11 mouse cellular contexts compared by ENCODE assay signal in the genomic region with DNA sequence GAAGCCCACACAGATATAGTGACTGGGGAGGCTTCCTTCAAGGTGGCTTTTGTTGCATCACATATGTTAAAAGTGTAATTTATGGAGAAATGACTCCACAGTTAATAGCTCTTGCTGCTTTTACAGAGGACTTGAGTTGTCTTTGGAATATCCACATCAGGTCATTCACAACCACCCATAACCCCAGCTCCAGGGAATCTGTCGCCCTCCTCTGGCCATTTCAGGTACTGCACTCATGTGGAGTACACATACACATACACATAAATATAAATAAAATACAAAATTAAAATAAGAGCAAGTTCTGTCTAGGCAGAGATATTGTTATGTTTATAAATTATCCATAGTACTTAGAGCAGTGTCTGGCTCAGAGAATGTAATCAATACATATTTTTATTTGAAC.
A peak's percentile ranks its signal among the peaks of the same experiment; 100 is the strongest.
DNase-seq lines count a peak whose midpoint lies in the region; ATAC-seq and TF ChIP-seq lines count a peak whose summit lies in the region.
"Had no signal": no experiment of that assay in that cellular context is flagged by ENCODE, and none has a peak within 500 bp of the region (broad histone marks: within the 10 kb centered on the region; RNA-seq: fewer than 3 reads in every experiment).

No protein-coding gene starts in this region.

- WGBS in intestine, embryonic 14.5 days: 38% methylated on average over 1 of the region's 1 CpGs
- WGBS in intestine, embryonic 16.5 days: 27% methylated on average over 1 of the region's 1 CpGs
- 53% methylated on average over 1 of the region's 1 CpGs for WGBS in thymus, adult 2 months
- WGBS in midbrain, embryonic 14.5 days: 39% methylated on average over 1 of the region's 1 CpGs

- no peaks in the 10 kb centered on the region; the same call in 1 of the 2 replicates for H3K9me3 ChIP-seq in intestine, embryonic 14.5 days (ENCODE audit: control insufficient read depth, low read length)
- H3K9me3 ChIP-seq in intestine, embryonic 16.5 days (ENCODE audit: control insufficient read depth, low read length): peaks cover 4% of the 10 kb centered on the region; the same call in 1 of the 2 replicates
- H3K9me3 ChIP-seq in midbrain, embryonic 14.5 days (ENCODE audit: control insufficient read depth, low read length): no peaks in the 10 kb centered on the region

- no peak overlapping the region for H3K27ac ChIP-seq in intestine, embryonic 14.5 days (ENCODE audit: low read depth)
- no peak overlapping the region for H3K27ac ChIP-seq in intestine, embryonic 16.5 days (ENCODE audit: low read length)
- no peak overlapping the region for H3K27ac ChIP-seq in thymus, adult 2 months (ENCODE audit: control insufficient read depth, insufficient read depth, low read length)
- H3K27ac ChIP-seq in midbrain, embryonic 14.5 days (replicated peaks; ENCODE audit: low read depth, low read length): no peak overlapping the region
- H3K27ac ChIP-seq: heart, embryonic 13.5 days had no signal

- no peaks in the 10 kb centered on the region for H3K36me3 ChIP-seq in intestine, embryonic 14.5 days (ENCODE audit: control insufficient read depth, insufficient read depth, low read length)
- no peaks in the 10 kb centered on the region for H3K36me3 ChIP-seq in intestine, embryonic 16.5 days (ENCODE audit: control insufficient read depth, insufficient read depth, low read length)
- H3K36me3 ChIP-seq in thymus, adult 2 months (ENCODE audit: control insufficient read depth, insufficient read depth, low read length): no peaks in the 10 kb centered on the region
- no peaks in the 10 kb centered on the region for H3K36me3 ChIP-seq in midbrain, embryonic 14.5 days (ENCODE audit: control insufficient read depth, insufficient read depth, low read length)
- H3K36me3 ChIP-seq: heart, embryonic 13.5 days had no signal

- H3K9ac ChIP-seq in intestine, embryonic 14.5 days (ENCODE audit: low read length): no peak overlapping the region
- H3K9ac ChIP-seq in intestine, embryonic 16.5 days (ENCODE audit: low read depth, low read length): no peak overlapping the region
- H3K9ac ChIP-seq in midbrain, embryonic 14.5 days (replicated peaks; ENCODE audit: low read length): no peak overlapping the region
- H3K9ac ChIP-seq: heart, embryonic 13.5 days had no signal

- no peak for TF ChIP-seq CTCF in thymus, adult 2 months (IDR thresholded peaks at IDR 0.05; ENCODE audit: borderline replicate concordance, control insufficient read depth, extremely low read depth, insufficient read depth, low read length, poor library complexity)

- no peak for TF ChIP-seq POLR2A in thymus, adult 2 months (IDR thresholded peaks at IDR 0.05; ENCODE audit: control insufficient read depth, extremely low read depth, insufficient read depth, low read length, poor library complexity)

- ATAC-seq in intestine, embryonic 14.5 days (replicated peaks; ENCODE audit: low FRiP score, low TSS enrichment, low read depth): no peak
- no peak for ATAC-seq in intestine, embryonic 16.5 days
- ATAC-seq in midbrain, embryonic 14.5 days (ENCODE audit: low FRiP score, low TSS enrichment): no peak

- H3K4me3 ChIP-seq in intestine, embryonic 14.5 days (ENCODE audit: low read depth, low read length): no peak overlapping the region
- no peak overlapping the region for H3K4me3 ChIP-seq in intestine, embryonic 16.5 days (ENCODE audit: low read length)
- no peak overlapping the region for H3K4me3 ChIP-seq in thymus, adult 2 months (ENCODE audit: control insufficient read depth, insufficient read depth, low read length)
- no peak overlapping the region for H3K4me3 ChIP-seq in midbrain, embryonic 14.5 days (replicated peaks; ENCODE audit: low read depth, low read length)
- H3K4me3 ChIP-seq: heart, embryonic 13.5 days had no signal

- H3K4me2 ChIP-seq in intestine, embryonic 14.5 days (ENCODE audit: low read length): no peak overlapping the region
- H3K4me2 ChIP-seq in intestine, embryonic 16.5 days (ENCODE audit: low read depth, low read length): no peak overlapping the region
- no peak overlapping the region for H3K4me2 ChIP-seq in midbrain, embryonic 14.5 days (ENCODE audit: low read length)
- H3K4me2 ChIP-seq: heart, embryonic 13.5 days had no signal

- DNase-seq in intestine, embryonic 14.5 days (ENCODE audit: low spot score): peak; percentile 54
- peak; percentile 22 for DNase-seq in thymus, postnatal 0 days (ENCODE audit: low spot score)
- no peak for DNase-seq in thymus, adult 2 months
- DNase-seq in ZHBTc4 (ENCODE audit: low read depth, low spot score): peak; percentile 78
- DNase-seq in testis, postnatal 10 days (ENCODE audit: low spot score): peak; percentile 57
- no peak for DNase-seq in midbrain, embryonic 14.5 days
- no peak for DNase-seq in left cerebral cortex, adult 11 months (ENCODE audit: low spot score)
- DNase-seq: adrenal gland, adult 8-10 months; right cerebral cortex, postnatal 14 days had no signal

- no peaks in the 10 kb centered on the region for H3K27me3 ChIP-seq in intestine, embryonic 14.5 days (replicated peaks; ENCODE audit: control insufficient read depth, insufficient read depth, low read length)
- no peaks in the 10 kb centered on the region for H3K27me3 ChIP-seq in intestine, embryonic 16.5 days (replicated peaks; ENCODE audit: control insufficient read depth, insufficient read depth, low read length)
- H3K27me3 ChIP-seq in thymus, adult 2 months (ENCODE audit: control insufficient read depth, insufficient read depth, low read length): no peaks in the 10 kb centered on the region
- no peaks in the 10 kb centered on the region for H3K27me3 ChIP-seq in midbrain, embryonic 14.5 days (ENCODE audit: control insufficient read depth, insufficient read depth, low read length)
- H3K27me3 ChIP-seq: heart, embryonic 13.5 days had no signal

- H3K4me1 ChIP-seq in intestine, embryonic 14.5 days (replicated peaks; ENCODE audit: control insufficient read depth, insufficient read depth, low read length): no peaks in the 10 kb centered on the region
- no peaks in the 10 kb centered on the region for H3K4me1 ChIP-seq in intestine, embryonic 16.5 days (ENCODE audit: control insufficient read depth, insufficient read depth, low read length)
- no peaks in the 10 kb centered on the region for H3K4me1 ChIP-seq in thymus, adult 2 months (replicated peaks; ENCODE audit: control insufficient read depth, insufficient read depth, low read length)
- H3K4me1 ChIP-seq in midbrain, embryonic 14.5 days (ENCODE audit: control insufficient read depth, insufficient read depth, low read length): no peaks in the 10 kb centered on the region

Comparison
In these comparisons a context has a peak if more than half of its experiments do, and no peak if none do; other contexts are left out.
1. DNase-seq: peak in intestine, embryonic 14.5 days (single experiment), thymus, postnatal 0 days (single experiment), ZHBTc4 (single experiment) and testis, postnatal 10 days (single experiment); none in thymus, adult 2 months (single experiment), midbrain, embryonic 14.5 days (single experiment) and left cerebral cortex, adult 11 months (single experiment).